Mouse (Mus musculus) embryonic fibroblast, embryonic 13.5 days (primary cell): ENCODE results near the gene Myl7.

Experiments used
- CTCF ChIP-seq: IDR thresholded peaks from 2 replicates; pipeline ENCODE4 v1.5.1; 2011; ENCODE audit warnings: mild to moderate bottlenecking, control low read depth, low read length, moderate library complexity, borderline replicate concordance; ENCODE audit not compliant: insufficient read depth
- POLR2A ChIP-seq: IDR thresholded peaks from 2 replicates; pipeline ENCODE4 v1.6.1; 2011; ENCODE audit warnings: low read depth, mild to moderate bottlenecking, control low read depth, low read length, moderate library complexity

DNA sequence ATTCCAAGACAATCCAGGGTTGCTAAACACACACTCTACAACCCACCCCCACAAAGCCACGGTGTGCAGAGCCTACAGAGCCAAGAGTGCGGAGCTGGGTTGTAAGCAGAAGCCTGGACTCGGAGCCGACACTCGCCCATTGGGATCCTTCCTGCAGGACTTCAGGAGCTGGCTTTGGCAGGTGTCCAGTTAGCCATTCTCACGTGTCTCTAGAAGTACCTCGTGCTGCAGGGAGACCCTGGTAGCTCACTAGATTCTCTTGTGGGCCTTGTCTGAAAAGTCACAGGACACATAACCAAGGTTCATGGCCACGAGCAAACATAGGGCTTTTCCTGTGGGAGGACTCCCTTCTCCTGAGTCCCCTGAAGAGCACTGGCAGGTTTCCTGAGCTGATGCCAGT lies 14.7 kb upstream of the Myl7 start:
- TF ChIP-seq CTCF, result no peak
- TF ChIP-seq POLR2A, result no peak
